Mouse (Mus musculus) lung, postnatal 0 days (tissue): ENCODE measurements at regions not wholly inside any gene's neighbourhood (a gene's known extent, or its start where the extent isn't known, plus 50 kb on each side); places are given as distances from the start of the nearest gene placed in this dataset.

Experiments
- CTCF ChIP-seq: IDR thresholded peaks from 2 replicates; pipeline ENCODE4 v1.5.1; 2016; ENCODE audit warnings: antibody characterized with exemption, mild to moderate bottlenecking
- EP300 ChIP-seq: IDR thresholded peaks from 2 replicates; pipeline ENCODE4 v1.6.1; 2016; ENCODE audit warnings: antibody characterized with exemption, mild to moderate bottlenecking, control low read depth

DNA sequence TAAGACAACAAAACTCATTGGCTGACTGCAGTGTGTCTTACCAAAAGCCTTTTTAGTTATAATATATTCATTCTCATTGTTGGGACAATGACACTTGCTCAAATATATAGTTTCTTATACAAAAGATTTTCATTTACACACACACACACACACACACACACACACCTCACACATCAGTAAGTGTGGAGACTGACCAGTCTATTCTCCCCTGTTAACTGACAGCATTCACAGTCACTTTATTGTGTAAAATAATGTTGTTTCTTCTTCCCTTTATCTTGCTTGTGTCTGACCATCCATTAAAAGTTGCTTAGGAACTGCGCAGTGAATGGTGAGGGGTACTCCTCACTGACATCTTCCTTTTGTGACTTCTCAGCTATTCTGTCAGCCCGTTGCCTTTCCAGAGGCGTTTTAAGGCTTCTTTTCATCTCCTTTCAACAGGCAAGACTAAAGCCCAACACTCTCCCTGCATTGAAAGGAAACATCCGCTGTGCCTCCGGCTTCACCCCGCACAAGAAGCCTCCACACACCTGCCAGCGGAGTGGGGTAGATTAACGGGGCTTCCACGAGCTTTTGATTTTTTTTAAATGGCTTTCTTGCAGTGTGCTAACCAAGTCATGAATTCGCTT, 111.1 kb upstream of the Vgll2 start:
- TF ChIP-seq CTCF (no peak), EP300 (no peak)
